Mouse (Mus musculus): ENCODE results near the gene Tlnrd1. TPM values are rescaled to one million over a fixed set of nuclear protein-coding genes. Genes with fewer than 3 reads are reported as not detected.

The Tlnrd1 gene
- total RNA-seq (2023) = 10 to 100 TPM; 16.9 to 17.3 TPM

DNA sequence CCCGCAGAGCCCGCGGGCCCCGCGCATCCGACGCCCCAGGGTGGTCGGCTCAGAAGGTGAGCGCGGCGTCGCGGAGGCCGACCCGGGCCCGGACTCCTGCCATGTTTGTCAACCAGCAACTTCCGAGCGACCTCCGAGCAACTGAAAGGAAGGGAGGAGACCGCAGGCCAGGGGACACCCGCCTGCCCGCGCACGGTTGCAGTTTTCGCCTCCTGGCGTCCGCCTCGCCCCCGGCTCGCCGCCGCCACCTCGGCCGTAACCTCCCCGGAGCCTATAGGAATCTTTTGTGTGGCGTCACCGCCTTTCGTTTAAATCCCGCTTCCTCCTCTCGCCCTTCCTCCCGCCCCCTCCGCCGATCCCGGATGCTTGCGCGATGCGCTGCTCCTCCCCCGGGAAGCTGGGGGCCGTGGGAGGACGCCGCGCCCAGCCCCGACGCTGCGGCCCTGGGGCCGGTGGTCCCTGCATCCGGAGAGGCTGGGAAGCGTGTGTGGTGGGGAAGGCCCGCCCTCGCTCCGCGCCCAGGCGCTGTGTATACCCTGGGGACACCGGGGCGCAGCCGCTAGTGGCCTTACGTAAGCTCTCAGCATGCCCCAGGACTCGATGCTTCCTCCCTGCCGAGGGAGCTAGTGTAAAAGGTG, at the start of gene Tlnrd1, which contains the start of gene Mesd:
Gene Tlnrd1 (minus strand): TSS at position 285 of the 638 bp plus-strand sequence.
Gene Mesd (plus strand): TSS at position 446 of the 638 bp plus-strand sequence.

Other genes with a start within 250 kb of the Tlnrd1 start
- gene Il16, start 138.6 kb downstream of the Tlnrd1 start, total RNA-seq (2023) = 100 to 1,000 TPM; 250 to 270 TPM
- under 1 TPM in 1 of 2 experiments, not detected in 1; 0.76 TPM for gene Cfap161, start 89.4 kb downstream of the Tlnrd1 start, total RNA-seq (2023)
- gene Mesd, start 161 bp upstream of the Tlnrd1 start, total RNA-seq (2023) = 10 to 100 TPM; 15.7 to 21.3 TPM
- not detected for gene Cemip, start 202.2 kb upstream of the Tlnrd1 start, total RNA-seq (2023)

Data from neutrophil, adult 59 days (primary cell).